Mouse (Mus musculus) stomach, postnatal 0 days (tissue): ENCODE measurements at regions not wholly inside any gene's neighbourhood (a gene's known extent, or its start where the extent isn't known, plus 50 kb on each side); places are given as distances from the start of the nearest gene placed in this dataset.

ENCODE experiments used
- CTCF ChIP-seq: IDR thresholded peaks from 2 replicates; pipeline ENCODE4 v1.5.1; 2016; ENCODE audit warnings: antibody characterized with exemption, low read depth, mild to moderate bottlenecking, moderate library complexity
- EP300 ChIP-seq: optimal IDR thresholded peaks from 2 replicates; pipeline ENCODE3; 2016; ENCODE audit warnings: antibody characterized with exemption

- TF ChIP-seq CTCF, result no peak
- TF ChIP-seq EP300, result no peak
These were observed 254.7 kb downstream of the 1810013L24Rik start for GRCm38 (mm10) chr16:9084581-9084980.
